Mouse (Mus musculus): ENCODE results near the gene Snx29.

The Snx29 gene

DNA sequence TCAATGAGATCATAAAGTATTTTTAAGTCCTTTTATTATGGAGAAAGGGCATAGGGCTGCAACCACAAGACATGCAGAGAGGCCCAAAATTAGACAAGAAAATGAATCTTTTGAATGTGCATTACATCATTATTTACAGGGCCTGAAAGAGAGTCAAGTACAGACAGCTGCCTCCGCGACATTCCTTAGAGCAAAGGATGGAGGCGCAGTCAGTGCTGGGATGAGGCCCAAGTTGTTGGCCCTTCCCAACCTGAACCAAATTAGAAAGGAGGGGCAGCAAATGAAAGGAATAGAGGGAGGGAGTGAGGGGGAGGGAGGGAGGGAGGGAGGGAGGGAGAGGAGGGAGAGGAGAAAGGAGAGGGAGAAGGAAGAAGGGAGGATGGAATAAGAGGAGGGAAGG, 453.8 kb downstream of the Snx29 start:
- DNase-seq (ENCODE audit: low spot score in 2 of 2): no peak

DNA sequence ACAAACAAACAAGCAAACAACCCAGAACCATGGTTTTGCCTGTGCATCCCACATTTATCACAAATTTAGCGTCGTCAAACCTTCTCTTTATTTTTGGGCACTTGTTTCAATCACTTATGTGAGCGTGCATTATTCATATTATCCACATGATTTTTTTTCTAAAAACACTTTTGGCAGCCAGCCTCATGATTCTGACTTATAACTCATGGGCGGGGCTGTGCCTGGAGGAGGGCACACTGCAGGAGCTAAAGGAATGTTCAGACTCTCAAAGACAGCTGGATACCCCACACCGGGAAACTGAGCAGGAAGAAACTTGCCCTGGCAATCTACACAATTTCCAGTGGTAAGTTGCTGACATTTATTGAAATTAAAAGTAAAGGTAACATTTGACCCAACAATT, 455.5 kb downstream of the Snx29 start:
- no peak for DNase-seq (ENCODE audit: low spot score in 2 of 2)

DNA sequence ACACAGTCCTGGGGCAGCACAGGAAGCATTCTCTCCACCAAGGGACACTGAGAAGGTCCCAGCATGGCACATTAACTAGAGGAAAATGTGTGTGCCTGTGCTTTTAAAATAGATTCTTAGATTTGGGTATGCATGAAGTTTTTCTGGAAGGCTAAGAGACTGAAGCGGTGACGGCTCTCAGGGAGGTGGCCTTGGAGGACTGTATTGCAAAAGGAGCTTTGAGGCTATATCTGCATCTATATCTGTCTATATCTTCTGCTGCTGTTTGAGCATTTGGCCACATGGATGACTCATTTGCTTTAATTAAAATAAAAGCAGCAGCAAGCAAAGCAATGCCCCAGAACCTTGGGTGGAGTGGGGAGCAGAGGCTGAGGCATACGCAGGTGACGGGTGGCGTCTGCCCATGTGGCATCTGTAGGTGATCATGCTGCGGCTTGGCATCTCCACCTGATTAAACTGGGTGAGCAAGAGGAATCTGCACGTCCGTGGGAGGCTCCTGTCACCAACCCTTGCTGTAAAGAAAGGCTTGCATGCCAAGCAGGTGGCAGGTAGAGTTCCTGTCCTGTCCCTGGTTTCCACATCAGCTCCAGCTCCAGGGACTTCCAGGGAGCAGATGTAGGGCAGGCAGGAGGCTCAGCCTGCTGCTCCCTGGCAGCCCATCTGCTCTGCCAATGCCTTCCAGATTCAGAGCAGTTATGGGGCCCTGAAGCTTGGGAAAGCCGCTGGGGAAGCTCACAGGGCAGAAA, 456.2 kb downstream of the Snx29 start:
- DNase-seq (ENCODE audit: low spot score in 2 of 2): no peak

DNA sequence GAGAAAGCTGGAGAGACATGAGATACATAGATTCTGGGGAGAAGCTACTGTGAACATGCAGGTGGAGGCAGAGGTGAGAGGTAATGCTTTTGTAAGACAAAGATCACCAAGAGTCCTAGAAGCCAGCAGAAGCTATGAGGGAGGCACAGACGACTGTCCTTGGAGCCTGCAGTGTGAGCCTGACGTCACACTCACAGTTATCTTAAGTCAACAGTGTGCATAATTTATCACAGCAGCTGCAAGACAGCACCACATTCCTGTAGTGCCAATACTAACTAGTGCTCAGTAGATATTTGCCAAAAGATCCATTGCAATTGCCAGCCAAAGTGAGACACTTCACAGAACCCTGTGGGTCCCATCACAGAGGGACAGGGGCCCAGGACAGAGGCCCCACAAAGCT, 459.4 kb downstream of the Snx29 start:
- DNase-seq (ENCODE audit: low spot score in 2 of 2): no peak

DNA sequence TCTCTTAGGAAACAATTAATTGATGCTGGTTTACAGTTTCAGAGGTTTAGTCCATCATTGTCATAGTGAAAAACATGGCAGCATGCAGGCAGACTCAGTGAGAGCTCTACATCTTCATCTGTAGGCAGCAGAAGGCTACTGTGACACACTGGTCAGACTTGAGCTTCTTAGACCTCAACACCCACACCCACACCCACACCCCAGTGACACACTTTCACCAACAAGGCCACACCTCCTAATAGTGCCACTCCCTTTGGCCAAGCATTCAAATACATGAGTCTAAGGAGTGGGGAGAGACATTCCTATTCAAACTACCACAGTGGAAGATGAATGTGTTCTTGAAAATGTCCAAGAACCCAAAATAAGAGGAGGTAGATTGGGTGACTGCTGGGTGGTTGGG, 460.6 kb downstream of the Snx29 start:
- DNase-seq (ENCODE audit: low spot score in 2 of 2): no peak

DNA sequence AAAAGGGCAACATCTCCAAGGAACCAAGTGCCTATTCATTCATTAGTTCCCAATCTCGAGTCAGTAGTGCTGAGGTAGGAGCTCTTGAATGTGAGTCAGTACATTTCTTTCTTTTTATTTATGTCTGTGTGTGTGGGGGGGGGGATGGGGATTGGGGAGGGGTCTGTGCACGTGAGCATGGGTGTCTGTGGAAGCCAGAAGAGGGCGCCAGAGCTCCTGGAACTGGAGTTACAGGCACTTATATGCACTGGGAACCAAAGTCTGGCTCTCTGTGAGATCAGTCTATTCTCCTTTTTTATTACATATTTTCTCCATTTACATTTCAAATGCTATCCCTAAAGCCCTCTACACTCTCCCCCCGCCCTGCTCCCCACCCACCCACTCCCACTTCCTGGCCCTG, 461.6 kb downstream of the Snx29 start:
- DNase-seq (ENCODE audit: low spot score in 2 of 2): no peak

DNA sequence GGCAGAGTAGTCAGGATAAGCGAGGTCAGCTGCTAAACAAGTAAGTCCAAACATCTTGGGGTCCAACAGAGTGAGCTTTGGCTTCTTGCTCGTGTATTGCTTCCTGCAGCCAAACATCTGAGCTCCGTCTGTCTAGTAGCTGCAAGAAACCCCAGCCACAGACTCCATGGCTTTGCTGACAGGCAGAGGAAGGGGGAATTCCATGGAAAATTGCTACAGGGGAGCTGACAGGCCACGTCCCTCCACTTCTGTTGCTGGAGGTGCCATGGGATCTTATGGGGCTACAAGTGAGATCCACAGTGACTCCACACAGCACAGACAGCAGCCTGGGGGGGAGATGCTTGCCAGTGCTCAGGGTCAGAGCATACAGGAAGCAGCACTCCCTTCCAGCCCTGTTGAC, 463.1 kb downstream of the Snx29 start:
- DNase-seq (ENCODE audit: low spot score in 2 of 2): no peak

DNA sequence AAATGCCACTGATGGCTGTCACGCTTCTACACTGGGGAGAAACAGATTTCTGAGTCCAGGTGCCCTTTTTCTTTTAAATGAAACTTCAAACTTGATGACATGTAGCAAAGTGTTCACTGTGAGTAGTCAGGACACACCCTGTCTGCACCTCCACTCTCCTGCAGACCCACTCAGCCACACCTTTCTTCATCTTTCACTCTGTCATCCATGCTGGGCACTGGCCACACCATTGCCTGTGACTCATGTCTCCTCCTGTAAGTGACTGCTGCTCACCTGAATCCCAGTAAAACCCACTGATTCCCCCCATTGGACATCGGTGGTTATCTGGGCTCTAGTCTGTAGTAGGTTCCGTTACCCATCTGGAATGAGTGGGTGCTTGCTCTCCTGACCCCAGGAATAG, 467.8 kb downstream of the Snx29 start:
- no peak for DNase-seq (ENCODE audit: low spot score in 2 of 2)

DNA sequence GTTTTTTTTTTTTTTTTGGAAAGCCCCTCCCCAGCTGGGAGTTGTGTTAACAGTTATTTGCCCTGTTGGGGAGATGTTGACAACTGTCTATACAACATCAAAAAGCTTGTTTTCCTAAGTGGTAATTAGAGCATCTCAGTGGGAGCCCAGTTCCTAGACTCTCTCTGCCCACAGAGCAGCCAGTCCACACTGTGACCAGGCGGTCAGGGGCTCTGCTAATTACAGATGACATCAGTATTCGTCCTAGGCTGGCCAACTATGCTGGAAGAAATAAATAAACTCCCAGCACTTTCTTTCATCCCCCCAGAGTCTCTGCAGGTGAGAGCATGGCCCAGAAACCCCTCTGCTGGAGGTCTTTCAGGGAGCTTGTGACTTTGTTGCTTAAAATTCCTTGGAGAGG, 470.7 kb downstream of the Snx29 start:
- DNase-seq (ENCODE audit: low spot score in 2 of 2): no peak

DNA sequence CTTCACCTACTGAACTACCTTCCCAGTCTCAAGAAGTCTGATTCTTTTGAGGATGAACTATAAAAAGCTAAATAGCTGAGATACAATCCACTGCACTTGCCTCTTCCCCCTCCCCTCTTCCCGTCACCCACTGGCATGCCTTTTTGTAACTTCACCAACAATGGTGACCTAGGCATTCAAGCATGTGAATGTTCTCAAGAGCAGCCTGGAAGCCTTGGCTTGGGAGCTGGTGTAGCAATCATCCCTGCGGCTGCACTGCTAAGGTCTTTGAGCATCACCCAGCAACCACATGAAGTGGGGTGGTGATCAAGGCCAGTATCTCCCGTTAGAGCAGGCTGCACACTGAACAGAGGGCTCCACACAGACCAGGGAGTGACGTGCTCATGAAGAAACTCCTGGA, 471.9 kb downstream of the Snx29 start:
- no peak for DNase-seq (ENCODE audit: low spot score in 2 of 2)

DNA sequence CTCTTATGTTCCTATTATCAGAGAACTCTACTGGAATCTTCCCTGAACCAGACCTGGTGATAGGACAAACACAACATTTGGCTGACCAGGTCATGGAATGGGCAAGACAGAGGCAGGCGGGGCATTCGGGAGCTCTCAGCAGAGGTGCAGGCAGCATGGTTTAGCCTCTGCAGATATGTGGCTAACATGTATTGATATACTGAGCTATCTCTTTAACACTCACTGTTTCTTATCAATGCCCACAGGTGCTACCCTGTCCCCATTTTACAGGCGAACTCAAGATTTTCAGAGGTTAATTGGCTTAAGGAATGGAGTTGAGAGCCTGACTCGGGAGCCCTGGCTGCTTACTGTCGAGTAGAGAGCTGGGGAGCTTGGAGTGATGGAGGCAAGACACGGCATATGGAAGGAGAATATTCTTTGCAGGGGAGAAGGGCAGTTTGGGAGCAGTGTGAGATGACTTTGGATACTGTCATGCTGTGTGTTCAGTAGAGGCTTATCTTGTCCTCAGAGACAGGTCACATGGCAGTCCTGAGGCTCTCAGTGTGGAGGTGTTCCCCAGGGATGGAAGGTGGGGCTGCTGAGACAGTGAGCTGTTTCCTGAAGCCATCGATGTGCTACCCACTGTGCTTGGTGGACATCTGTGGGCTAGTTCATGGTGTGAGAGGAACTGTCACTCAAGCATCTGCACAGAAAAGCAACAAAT, 473.2 kb downstream of the Snx29 start:
- DNase-seq (ENCODE audit: low spot score in 2 of 2): no peak

DNA sequence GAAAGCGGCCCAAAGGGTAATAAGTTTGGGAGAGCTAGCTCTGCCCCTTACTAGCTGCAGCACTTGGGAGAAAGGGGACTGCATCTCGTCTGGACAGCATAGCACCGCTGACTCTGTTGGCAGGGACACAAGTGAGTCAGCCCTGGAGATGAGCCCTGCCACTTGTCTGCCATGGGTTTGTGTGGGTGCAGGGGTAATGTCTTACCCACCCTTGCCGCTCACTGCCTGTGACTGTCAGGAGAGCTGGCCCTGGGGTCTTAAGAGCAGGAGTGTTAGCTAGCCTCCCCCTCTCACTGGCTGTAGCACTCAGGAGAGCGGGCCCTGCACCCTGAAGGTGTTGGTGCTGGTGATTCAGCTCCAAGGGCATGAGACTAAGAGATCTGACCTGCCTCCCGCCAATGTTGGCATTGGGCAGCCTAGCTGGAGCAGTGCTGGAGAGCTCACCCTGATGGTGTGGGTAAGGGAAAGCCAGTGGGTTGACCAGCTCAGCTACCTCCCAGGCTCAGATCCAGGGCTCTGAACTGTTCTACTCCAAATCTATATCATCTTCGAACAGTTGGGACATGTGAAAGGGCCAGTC, 479.3 kb downstream of the Snx29 start:
- DNase-seq (ENCODE audit: low spot score in 2 of 2): no peak

All from urinary bladder, postnatal 36 days (tissue).